Mouse (Mus musculus): ENCODE data around the gene Mucl3. TPM values are rescaled to one million over a fixed set of nuclear protein-coding genes. Genes with fewer than 3 reads are reported as not detected.

Gene Mucl3
- polyA plus RNA-seq, 1 experiment from 2014 or later, result 0.29 TPM

DNA sequence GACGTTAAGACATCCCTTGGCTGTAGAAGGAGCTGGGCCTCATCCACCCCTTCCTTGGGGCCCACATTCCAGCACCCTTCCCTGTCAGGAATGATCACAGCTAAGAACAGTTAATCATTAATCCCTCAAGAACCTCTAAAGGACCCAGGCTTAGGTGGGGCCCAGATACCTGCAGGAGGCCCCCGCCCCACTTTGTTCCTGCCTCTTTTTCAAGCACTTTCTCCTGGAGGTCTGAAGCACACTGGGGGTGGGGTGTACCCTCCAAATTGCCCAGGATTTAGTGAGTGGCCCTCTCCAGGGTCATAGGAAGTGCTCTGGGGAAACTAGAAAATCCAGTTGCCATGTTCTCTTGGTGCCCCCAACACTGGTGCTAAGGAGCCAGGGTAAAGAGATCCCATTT lies 5.9 kb upstream of the Mucl3 start:
- H3K27ac ChIP-seq (ENCODE audit: low read length), result no peak overlapping the region
- H3K27me3 ChIP-seq (ENCODE audit: control insufficient read depth, insufficient read depth, low read length), result no peaks in the 10 kb centered on the region; the same call in 1 of the 2 replicates
- H3K9me3 ChIP-seq (replicated peaks; ENCODE audit: control insufficient read depth, low read length), result no peaks in the 10 kb centered on the region
- no peaks in the 10 kb centered on the region for H3K4me1 ChIP-seq (ENCODE audit: control insufficient read depth, insufficient read depth, low read length)
- H3K36me3 ChIP-seq (ENCODE audit: control insufficient read depth, insufficient read depth), result no peaks in the 10 kb centered on the region
- no peak overlapping the region for H3K4me2 ChIP-seq (ENCODE audit: low read depth, low read length)
- WGBS, result 70% methylated on average over 2 of the region's 2 CpGs
- no peak overlapping the region for H3K9ac ChIP-seq (ENCODE audit: low read length)
- H3K4me3 ChIP-seq (ENCODE audit: low read length), result no peak overlapping the region
- no peak for ATAC-seq (replicated peaks; ENCODE audit: extremely low read depth, insufficient read depth, low FRiP score)

DNA sequence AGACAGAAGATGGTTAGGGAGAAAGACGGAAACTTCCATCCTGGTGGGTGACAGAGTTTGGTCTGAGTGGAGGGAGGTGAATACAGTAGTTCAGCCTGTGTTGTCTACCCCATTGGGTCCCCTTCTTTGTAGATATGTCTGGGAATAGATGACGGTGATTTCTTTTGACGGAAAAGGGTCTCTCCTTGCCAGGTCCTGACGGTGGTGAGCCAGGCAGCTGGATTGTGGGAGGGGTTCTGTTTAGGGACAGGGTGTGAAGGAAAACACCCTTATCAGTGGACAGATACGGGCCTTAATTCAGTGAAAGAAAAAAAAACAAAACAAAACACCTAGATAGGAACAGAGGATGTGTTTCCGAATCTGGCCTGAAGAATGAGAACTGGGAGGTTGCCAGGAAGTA lies 4.1 kb downstream of the Mucl3 start:
- Histone ChIP-seq H3K4me1 (ENCODE audit: control insufficient read depth, insufficient read depth, low read length) (peaks cover 10% of the 10 kb centered on the region), H3K27ac (ENCODE audit: low read length) (peak overlapping the region; percentile 76), H3K27me3 (ENCODE audit: control insufficient read depth, insufficient read depth, low read length) (peaks cover 3% of the 10 kb centered on the region; the same call in 1 of the 2 replicates), H3K36me3 (ENCODE audit: control insufficient read depth, insufficient read depth) (no peaks in the 10 kb centered on the region), H3K4me3 (ENCODE audit: low read length) (peak overlapping the region; percentile 32), H3K4me2 (ENCODE audit: low read depth, low read length) (peak overlapping the region; percentile 58), H3K9ac (ENCODE audit: low read length) (peak overlapping the region; percentile 38), H3K9me3 (replicated peaks; ENCODE audit: control insufficient read depth, low read length) (no peaks in the 10 kb centered on the region)
- 31% methylated on average over 6 of the region's 6 CpGs for WGBS
- ATAC-seq (replicated peaks; ENCODE audit: extremely low read depth, insufficient read depth, low FRiP score), result no peak

DNA sequence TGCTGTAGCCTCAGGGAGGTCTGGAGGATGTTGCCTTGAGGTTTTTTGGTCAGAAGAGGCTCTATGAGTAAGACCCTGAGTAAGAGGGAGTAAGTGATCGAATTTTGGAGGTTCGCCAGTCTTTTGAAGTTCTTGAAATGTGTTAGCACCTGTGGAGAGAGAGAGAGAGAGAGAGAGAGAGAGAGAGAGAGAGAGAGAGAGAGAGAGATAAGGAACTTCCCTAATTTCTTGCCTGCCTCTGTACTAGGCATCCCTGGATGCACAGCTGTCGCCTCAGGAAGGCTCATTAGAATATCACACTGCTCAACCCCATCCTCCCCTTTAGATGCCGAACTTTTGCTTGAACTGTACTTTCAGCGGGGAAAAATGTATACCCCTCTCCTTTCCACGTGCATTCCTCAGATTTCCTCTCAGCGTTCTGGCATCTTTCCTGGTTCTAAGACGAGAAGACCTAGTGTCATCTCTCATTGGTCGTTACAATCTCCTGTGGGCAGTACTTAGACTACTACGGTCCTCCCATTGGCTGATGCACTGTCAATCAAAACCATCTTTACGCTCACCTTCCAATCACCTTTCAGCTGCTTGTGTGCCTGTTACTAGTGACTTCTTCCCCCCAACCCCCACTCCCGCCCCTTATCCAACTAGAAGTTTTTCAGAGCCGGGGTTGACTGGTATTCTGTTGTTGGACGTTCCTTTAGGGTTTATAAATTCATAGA lies 4.9 kb downstream of the Mucl3 start:
- peaks cover 3% of the 10 kb centered on the region; the same call in 1 of the 2 replicates for H3K27me3 ChIP-seq (ENCODE audit: control insufficient read depth, insufficient read depth, low read length)
- H3K4me1 ChIP-seq (ENCODE audit: control insufficient read depth, insufficient read depth, low read length), result peaks cover 10% of the 10 kb centered on the region
- peak overlapping the region; percentile 32 for H3K4me3 ChIP-seq (ENCODE audit: low read length)
- H3K9ac ChIP-seq (ENCODE audit: low read length), result peak overlapping the region; percentile 38
- peak overlapping the region; percentile 76 for H3K27ac ChIP-seq (ENCODE audit: low read length)
- peak overlapping the region; percentile 58 for H3K4me2 ChIP-seq (ENCODE audit: low read depth, low read length)
- H3K9me3 ChIP-seq (replicated peaks; ENCODE audit: control insufficient read depth, low read length), result no peaks in the 10 kb centered on the region
- no peaks in the 10 kb centered on the region for H3K36me3 ChIP-seq (ENCODE audit: control insufficient read depth, insufficient read depth)
- WGBS, result 11% methylated on average over 14 of the region's 14 CpGs
- ATAC-seq (replicated peaks; ENCODE audit: extremely low read depth, insufficient read depth, low FRiP score), result peak; percentile 88

DNA sequence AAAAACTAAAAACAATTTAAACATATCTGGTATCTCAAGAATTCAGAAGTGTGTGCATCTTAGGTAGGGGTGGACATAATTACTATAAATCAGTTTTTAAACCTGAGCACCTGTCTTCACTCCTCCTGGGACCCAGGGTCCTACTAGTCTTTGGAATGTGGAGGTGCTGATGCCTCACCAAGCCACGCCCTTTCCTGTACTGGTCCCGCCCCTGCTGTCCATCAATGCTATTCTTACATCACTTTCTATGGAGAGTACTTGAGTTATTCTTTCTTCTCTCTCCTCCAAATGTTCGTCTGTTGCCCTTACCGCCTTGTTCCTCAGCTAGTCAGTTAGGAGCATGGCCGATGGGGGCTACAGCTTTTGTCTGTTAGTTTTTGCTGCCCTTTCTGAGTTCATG lies 7.1 kb downstream of the Mucl3 start:
- no peaks in the 10 kb centered on the region for H3K36me3 ChIP-seq (ENCODE audit: control insufficient read depth, insufficient read depth)
- no peak overlapping the region for H3K4me2 ChIP-seq (ENCODE audit: low read depth, low read length)
- H3K9me3 ChIP-seq (replicated peaks; ENCODE audit: control insufficient read depth, low read length), result no peaks in the 10 kb centered on the region
- ATAC-seq (replicated peaks; ENCODE audit: extremely low read depth, insufficient read depth, low FRiP score), result no peak
- no peak overlapping the region for H3K4me3 ChIP-seq (ENCODE audit: low read length)
- H3K4me1 ChIP-seq (ENCODE audit: control insufficient read depth, insufficient read depth, low read length), result peaks cover 10% of the 10 kb centered on the region
- H3K27me3 ChIP-seq (ENCODE audit: control insufficient read depth, insufficient read depth, low read length), result peaks cover 3% of the 10 kb centered on the region; the same call in 1 of the 2 replicates
- H3K27ac ChIP-seq (ENCODE audit: low read length), result no peak overlapping the region
- WGBS, result 41% methylated on average over 5 of the region's 5 CpGs
- H3K9ac ChIP-seq (ENCODE audit: low read length), result no peak overlapping the region

DNA sequence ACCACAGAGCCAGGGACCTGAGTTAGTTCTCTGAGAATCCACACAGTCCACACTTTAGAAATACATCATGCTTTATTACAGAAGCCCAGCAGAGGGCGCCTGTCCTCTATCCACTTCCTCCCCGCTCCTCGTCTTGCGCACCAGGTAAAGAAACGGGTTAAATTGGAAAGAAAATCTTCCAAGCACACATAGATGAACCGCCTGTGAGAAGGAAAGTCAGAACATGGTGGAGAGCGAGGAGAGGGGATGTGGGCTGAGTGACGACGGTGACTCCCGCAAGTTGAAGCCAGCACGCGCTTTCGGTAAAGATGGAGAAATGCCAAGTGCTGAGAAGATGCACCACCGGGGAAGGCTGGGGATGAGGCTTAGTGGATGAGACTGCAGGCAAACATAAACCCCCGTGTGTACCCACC lies 7.8 kb downstream of the Mucl3 start:
- H3K9me3 ChIP-seq (replicated peaks; ENCODE audit: control insufficient read depth, low read length), result no peaks in the 10 kb centered on the region
- peaks cover 10% of the 10 kb centered on the region for H3K4me1 ChIP-seq (ENCODE audit: control insufficient read depth, insufficient read depth, low read length)
- under 1% methylated on average over 15 of the region's 15 CpGs for WGBS
- peak overlapping the region; percentile 85 for H3K4me2 ChIP-seq (ENCODE audit: low read depth, low read length)
- ATAC-seq (replicated peaks; ENCODE audit: extremely low read depth, insufficient read depth, low FRiP score), result no peak
- no peak overlapping the region for H3K27ac ChIP-seq (ENCODE audit: low read length)
- H3K9ac ChIP-seq (ENCODE audit: low read length), result peak overlapping the region; percentile 55; the same call in 1 of the 2 replicates
- H3K4me3 ChIP-seq (ENCODE audit: low read length), result peak overlapping the region; percentile 57
- H3K27me3 ChIP-seq (ENCODE audit: control insufficient read depth, insufficient read depth, low read length), result peaks cover 3% of the 10 kb centered on the region; the same call in 1 of the 2 replicates
- no peaks in the 10 kb centered on the region for H3K36me3 ChIP-seq (ENCODE audit: control insufficient read depth, insufficient read depth)

DNA sequence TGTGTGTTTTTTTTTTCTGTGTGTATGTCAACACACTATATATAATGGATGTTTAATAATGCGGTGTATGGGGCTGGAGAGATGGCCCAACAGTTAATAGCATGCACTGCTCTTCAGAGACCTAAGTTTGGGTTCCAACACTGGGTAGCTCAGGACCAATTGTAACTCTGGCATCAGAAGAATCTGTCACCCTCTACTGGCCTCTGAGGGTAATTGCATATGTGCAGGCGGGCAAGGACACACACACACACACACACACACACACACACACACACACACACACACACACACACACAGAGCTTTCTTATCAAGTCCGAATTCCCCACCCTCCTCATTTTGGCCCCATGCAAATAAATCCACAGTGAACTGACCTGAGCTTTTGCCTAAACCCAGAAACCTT lies 8.3 kb downstream of the Mucl3 start:
- Histone ChIP-seq H3K4me1 (ENCODE audit: control insufficient read depth, insufficient read depth, low read length) (peaks cover 10% of the 10 kb centered on the region), H3K4me2 (ENCODE audit: low read depth, low read length) (no peak overlapping the region), H3K36me3 (ENCODE audit: control insufficient read depth, insufficient read depth) (no peaks in the 10 kb centered on the region), H3K27ac (ENCODE audit: low read length) (no peak overlapping the region), H3K27me3 (ENCODE audit: control insufficient read depth, insufficient read depth, low read length) (peaks cover 3% of the 10 kb centered on the region; the same call in 1 of the 2 replicates), H3K4me3 (ENCODE audit: low read length) (no peak overlapping the region), H3K9me3 (replicated peaks; ENCODE audit: control insufficient read depth, low read length) (no peaks in the 10 kb centered on the region), H3K9ac (ENCODE audit: low read length) (no peak overlapping the region)
- ATAC-seq (replicated peaks; ENCODE audit: extremely low read depth, insufficient read depth, low FRiP score), result no peak
- 68% methylated on average over 3 of the region's 3 CpGs for WGBS

DNA sequence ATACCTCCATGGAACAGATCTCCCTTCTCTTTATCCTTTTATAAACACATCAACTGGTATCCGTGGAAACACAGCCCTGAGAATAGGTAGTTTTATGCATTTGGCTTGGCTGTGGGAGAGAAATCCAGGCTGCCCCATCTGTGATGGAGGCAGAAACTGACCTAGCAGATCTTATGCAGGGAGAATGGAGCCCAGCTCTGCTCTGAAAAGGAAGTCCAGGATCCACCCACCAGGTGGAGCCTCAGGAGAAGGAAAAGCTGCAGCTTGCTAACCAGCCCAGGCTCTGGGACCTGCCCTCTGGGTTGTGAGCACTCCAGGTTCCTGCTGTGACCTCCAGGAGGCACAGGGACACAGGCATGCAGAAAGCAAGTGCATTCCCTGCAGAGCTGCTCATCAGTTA lies 9.5 kb downstream of the Mucl3 start:
- no peak for ATAC-seq (replicated peaks; ENCODE audit: extremely low read depth, insufficient read depth, low FRiP score)
- 3% methylated on average over 1 of the region's 1 CpGs for WGBS
- H3K36me3 ChIP-seq (ENCODE audit: control insufficient read depth, insufficient read depth), result no peaks in the 10 kb centered on the region
- no peak overlapping the region for H3K4me2 ChIP-seq (ENCODE audit: low read depth, low read length)
- no peak overlapping the region for H3K9ac ChIP-seq (ENCODE audit: low read length)
- peaks cover 3% of the 10 kb centered on the region; the same call in 1 of the 2 replicates for H3K4me1 ChIP-seq (ENCODE audit: control insufficient read depth, insufficient read depth, low read length)
- H3K4me3 ChIP-seq (ENCODE audit: low read length), result no peak overlapping the region
- peaks cover 3% of the 10 kb centered on the region; the same call in 1 of the 2 replicates for H3K27me3 ChIP-seq (ENCODE audit: control insufficient read depth, insufficient read depth, low read length)
- H3K27ac ChIP-seq (ENCODE audit: low read length), result no peak overlapping the region
- H3K9me3 ChIP-seq (replicated peaks; ENCODE audit: control insufficient read depth, low read length), result no peaks in the 10 kb centered on the region

DNA sequence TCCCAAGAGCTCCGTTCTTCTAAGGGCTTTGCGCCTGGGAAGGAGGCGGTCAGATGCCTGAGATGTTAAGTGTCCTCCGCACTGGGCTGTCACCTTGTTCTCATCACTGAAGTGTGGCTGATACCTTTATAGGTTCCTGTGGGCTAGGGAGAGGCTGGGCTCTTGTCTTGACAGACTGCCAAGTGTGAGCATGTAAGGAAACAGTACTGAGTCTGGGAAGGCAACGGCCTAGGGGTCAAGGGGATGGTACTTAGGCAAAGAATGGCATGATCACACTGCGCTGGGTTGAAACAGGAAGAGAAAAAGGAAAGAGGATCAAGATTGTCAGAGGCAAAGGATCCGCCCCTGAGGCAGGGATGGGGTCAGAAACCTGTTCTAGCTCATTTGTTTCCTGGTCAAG lies 17.0 kb downstream of the Mucl3 start, which contains the start of gene Gm9573:
Gm9573 (minus strand) TSS at position 101 of the 400 bp plus-strand sequence.
- no peak within 1 kb of the TSS for H3K27ac ChIP-seq (ENCODE audit: low read length)
- no peak within 1 kb of the TSS for H3K9ac ChIP-seq (ENCODE audit: low read length)
- no peak within 1 kb of the TSS for H3K4me2 ChIP-seq (ENCODE audit: low read depth, low read length)
- no peaks in the 10 kb centered on the region for H3K36me3 ChIP-seq (ENCODE audit: control insufficient read depth, insufficient read depth)
- H3K4me3 ChIP-seq (ENCODE audit: low read length), result no peak within 1 kb of the TSS
- no peaks in the 10 kb centered on the region for H3K4me1 ChIP-seq (ENCODE audit: control insufficient read depth, insufficient read depth, low read length)
- H3K9me3 ChIP-seq (replicated peaks; ENCODE audit: control insufficient read depth, low read length), result no peaks in the 10 kb centered on the region
- no peaks in the 10 kb centered on the region for H3K27me3 ChIP-seq (ENCODE audit: control insufficient read depth, insufficient read depth, low read length)
- WGBS, result 57% methylated on average over 7 of the region's 7 CpGs
- ATAC-seq (replicated peaks; ENCODE audit: extremely low read depth, insufficient read depth, low FRiP score), result no peak

DNA sequence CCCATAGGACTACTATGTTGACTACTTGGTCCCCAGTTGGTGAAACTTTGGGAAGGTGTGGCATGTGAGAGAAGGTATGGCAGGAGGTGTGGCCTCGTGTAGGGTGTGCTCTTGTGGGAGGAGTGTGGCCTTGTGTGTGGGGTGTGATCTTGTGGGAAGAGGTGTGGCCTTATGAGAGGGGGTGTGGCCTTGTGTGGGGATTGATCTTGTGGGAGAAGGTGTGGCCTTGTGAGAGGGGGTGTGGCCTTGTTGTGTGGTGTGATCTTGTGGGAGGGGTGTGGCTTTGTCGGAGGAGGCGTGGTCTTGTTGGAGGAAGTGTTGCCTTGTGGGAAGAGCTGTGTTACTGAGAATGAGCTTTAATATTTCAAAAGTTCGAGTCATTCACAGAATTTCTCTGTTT lies 26.4 kb downstream of the Mucl3 start:
- Histone ChIP-seq H3K27me3 (ENCODE audit: control insufficient read depth, insufficient read depth, low read length) (no peaks in the 10 kb centered on the region), H3K9me3 (replicated peaks; ENCODE audit: control insufficient read depth, low read length) (no peaks in the 10 kb centered on the region), H3K9ac (ENCODE audit: low read length) (no peak overlapping the region), H3K36me3 (ENCODE audit: control insufficient read depth, insufficient read depth) (no peaks in the 10 kb centered on the region), H3K4me3 (ENCODE audit: low read length) (no peak overlapping the region), H3K4me2 (ENCODE audit: low read depth, low read length) (no peak overlapping the region), H3K27ac (ENCODE audit: low read length) (no peak overlapping the region), H3K4me1 (ENCODE audit: control insufficient read depth, insufficient read depth, low read length) (no peaks in the 10 kb centered on the region)
- 68% methylated on average over 4 of the region's 4 CpGs for WGBS
- ATAC-seq (replicated peaks; ENCODE audit: extremely low read depth, insufficient read depth, low FRiP score), result no peak
